Mouse (Mus musculus): ENCODE measurements around the gene Rgs10. TPM values are rescaled to one million over a fixed set of nuclear protein-coding genes. Genes with fewer than 3 reads are reported as not detected.

The Rgs10 gene
- 26.1 and 29.6 TPM in 2 replicates for polyA plus RNA-seq (2015; fragmentation: Nextera tagmentation; extraction: Ambion mirVana)

- Histone ChIP-seq H3K4me2 (replicated peaks) (peak within 1 kb of the TSS; percentile 97), H3K4me3 (replicated peaks) (peak within 1 kb of the TSS; percentile 59), H3K9me3 (no peaks in the 10 kb centered on the region), H3K4me1 (replicated peaks) (peaks cover 19% of the 10 kb centered on the region), H3K27ac (no peak within 1 kb of the TSS), H3K9ac (replicated peaks) (peak within 1 kb of the TSS; percentile 64), H3K36me3 (no peaks in the 10 kb centered on the region), H3K27me3 (peaks cover 75% of the 10 kb centered on the region)
- under 1% methylated on average over 86 of the region's 102 CpGs for WGBS
- ATAC-seq = peak; percentile 83
Observed at GRCm38 (mm10) chr7:128417930-128418779, at the start of gene Rgs10. Gene Rgs10 (minus strand): TSS chr7:128418758.

DNA sequence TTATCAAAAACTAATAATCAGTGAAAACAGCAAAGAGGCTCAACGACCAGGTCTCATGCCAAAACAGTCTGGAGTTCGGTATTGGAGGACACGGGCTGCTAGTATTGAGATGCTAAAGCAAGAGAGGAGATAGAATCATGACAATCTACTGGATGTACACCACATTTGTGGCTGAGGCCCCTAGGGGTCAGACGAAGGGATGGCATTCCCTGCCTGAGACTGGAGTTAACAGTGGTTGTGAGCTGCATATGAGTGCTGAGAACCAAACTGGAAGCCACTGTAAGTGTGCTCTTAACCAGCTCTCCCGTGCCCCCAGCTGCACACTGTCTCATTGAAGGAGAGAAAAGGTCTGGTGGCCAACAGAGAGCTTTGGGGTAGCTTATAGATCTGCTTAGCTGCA is 43.8 kb upstream of the Rgs10 start:
- Histone ChIP-seq H3K27ac (no peak overlapping the region), H3K9me3 (no peaks in the 10 kb centered on the region), H3K9ac (replicated peaks) (0 out of 2 replicates have a peak overlapping the region, but pooled peaks have one; percentile 58), H3K4me3 (replicated peaks) (peak overlapping the region; percentile 81), H3K4me2 (replicated peaks) (peak overlapping the region; percentile 67), H3K36me3 (no peaks in the 10 kb centered on the region), H3K27me3 (no peaks in the 10 kb centered on the region), H3K4me1 (replicated peaks) (peaks cover 26% of the 10 kb centered on the region)
- no peak for ATAC-seq
- WGBS = 64% methylated on average over 5 of the region's 5 CpGs

GRCm38 (mm10) chr7:128461285-128462215 is 43.0 kb upstream of the Rgs10 start, which contains the start of gene Tial1:
Gene Tial1 (minus strand): TSS chr7:128461717.
- H3K4me1 ChIP-seq (replicated peaks) = peaks cover 27% of the 10 kb centered on the region
- H3K9me3 ChIP-seq = no peaks in the 10 kb centered on the region
- H3K27me3 ChIP-seq = no peaks in the 10 kb centered on the region
- peak within 1 kb of the TSS; percentile 81 for H3K4me3 ChIP-seq (replicated peaks)
- no peaks in the 10 kb centered on the region for H3K36me3 ChIP-seq
- peak; percentile 99 for ATAC-seq
- peak within 1 kb of the TSS; percentile 86 for H3K9ac ChIP-seq (replicated peaks)
- H3K4me2 ChIP-seq (replicated peaks) = peak within 1 kb of the TSS; percentile 88
- H3K27ac ChIP-seq = peak within 1 kb of the TSS; percentile 92
- WGBS = under 1% methylated on average over 69 of the region's 69 CpGs

DNA sequence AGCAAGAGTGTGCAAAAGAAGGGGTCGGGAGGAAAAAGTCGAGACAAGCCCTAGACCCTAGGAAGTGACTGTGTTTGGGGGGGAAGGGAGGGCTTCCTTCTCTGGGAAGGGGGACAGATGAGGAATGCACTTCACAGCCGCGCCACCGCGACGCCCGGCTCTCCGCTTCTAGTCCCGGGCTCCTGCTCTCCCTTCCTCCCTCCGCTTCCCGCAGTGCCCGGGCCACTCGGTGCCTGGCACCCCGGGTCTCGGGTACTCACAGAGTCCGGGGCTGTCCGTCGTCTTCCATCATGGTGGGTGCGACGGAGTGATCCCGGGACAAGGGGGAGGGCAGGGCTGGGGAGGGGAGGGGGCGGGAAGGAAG is 42.3 kb upstream of the Rgs10 start:
- H3K4me3 ChIP-seq (replicated peaks) = peak overlapping the region; percentile 81
- peak overlapping the region; percentile 86 for H3K9ac ChIP-seq (replicated peaks)
- 0% methylated on average over 16 of the region's 23 CpGs for WGBS
- H3K27me3 ChIP-seq = no peaks in the 10 kb centered on the region
- H3K4me1 ChIP-seq (replicated peaks) = peaks cover 27% of the 10 kb centered on the region
- peak; percentile 31 for ATAC-seq
- H3K9me3 ChIP-seq = no peaks in the 10 kb centered on the region
- H3K27ac ChIP-seq = peak overlapping the region; percentile 92
- no peaks in the 10 kb centered on the region for H3K36me3 ChIP-seq
- H3K4me2 ChIP-seq (replicated peaks) = peak overlapping the region; percentile 88

GRCm38 (mm10) chr7:128460131-128460864 is 41.7 kb upstream of the Rgs10 start:
- peak overlapping the region; percentile 92 for H3K27ac ChIP-seq
- no peak for ATAC-seq

DNA sequence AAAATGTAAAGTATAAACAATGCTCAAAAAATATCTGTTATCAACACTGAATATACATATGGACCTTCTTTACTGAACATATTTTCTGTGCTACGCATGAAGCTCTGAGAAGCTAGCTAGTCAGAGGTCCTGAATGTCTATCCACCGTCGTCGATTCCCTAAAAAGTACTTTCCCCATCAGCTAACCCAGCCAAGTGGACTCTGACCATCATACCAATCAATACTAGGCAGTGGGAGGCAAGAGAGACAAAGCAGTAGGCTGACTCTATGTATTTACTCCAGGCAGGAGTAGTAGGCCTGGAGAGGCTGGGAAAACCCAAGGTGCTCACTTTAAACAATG is 41.2 kb upstream of the Rgs10 start:
- Histone ChIP-seq H3K9me3 (no peaks in the 10 kb centered on the region), H3K4me3 (replicated peaks) (peak overlapping the region; percentile 81), H3K36me3 (no peaks in the 10 kb centered on the region), H3K27me3 (no peaks in the 10 kb centered on the region), H3K27ac (peak overlapping the region; percentile 92), H3K4me1 (replicated peaks) (peaks cover 27% of the 10 kb centered on the region), H3K9ac (replicated peaks) (peak overlapping the region; percentile 86), H3K4me2 (replicated peaks) (peak overlapping the region; percentile 88)
- ATAC-seq = no peak
- 15% methylated on average over 4 of the region's 4 CpGs for WGBS

More at GRCm38 (mm10) chr7:128460131-128460864, 41.7 kb upstream of the Rgs10 start:
- Histone ChIP-seq H3K36me3 (no peaks in the 10 kb centered on the region), H3K27me3 (no peaks in the 10 kb centered on the region), H3K4me3 (replicated peaks) (peak overlapping the region; percentile 81), H3K9me3 (no peaks in the 10 kb centered on the region), H3K4me2 (replicated peaks) (peak overlapping the region; percentile 88), H3K9ac (replicated peaks) (peak overlapping the region; percentile 86), H3K4me1 (replicated peaks) (peaks cover 27% of the 10 kb centered on the region)
- WGBS = under 1% methylated on average over 36 of the region's 36 CpGs

- no peak overlapping the region for H3K4me2 ChIP-seq (replicated peaks)
- H3K9ac ChIP-seq (replicated peaks) = no peak overlapping the region
Observed at GRCm38 (mm10) chr7:128458011-128458410, 39.5 kb upstream of the Rgs10 start.

GRCm38 (mm10) chr7:128452731-128453130 is 34.2 kb upstream of the Rgs10 start:
- no peak overlapping the region for H3K4me3 ChIP-seq (replicated peaks)
- H3K9ac ChIP-seq (replicated peaks) = no peak overlapping the region
- no peak overlapping the region for H3K27ac ChIP-seq
- no peak overlapping the region for H3K4me2 ChIP-seq (replicated peaks)
- peaks cover 48% of the 10 kb centered on the region for H3K36me3 ChIP-seq
- no peaks in the 10 kb centered on the region for H3K9me3 ChIP-seq
- H3K27me3 ChIP-seq = no peaks in the 10 kb centered on the region
- no peak for ATAC-seq
- H3K4me1 ChIP-seq (replicated peaks) = peaks cover 4% of the 10 kb centered on the region
- WGBS = 93% methylated on average over 1 of the region's 1 CpGs

More at GRCm38 (mm10) chr7:128458011-128458410, 39.5 kb upstream of the Rgs10 start:
- Histone ChIP-seq H3K9me3 (no peaks in the 10 kb centered on the region), H3K27me3 (no peaks in the 10 kb centered on the region), H3K4me3 (replicated peaks) (no peak overlapping the region), H3K36me3 (peaks cover 13% of the 10 kb centered on the region), H3K4me1 (replicated peaks) (peaks cover 27% of the 10 kb centered on the region), H3K27ac (no peak overlapping the region)
- no peak for ATAC-seq

DNA sequence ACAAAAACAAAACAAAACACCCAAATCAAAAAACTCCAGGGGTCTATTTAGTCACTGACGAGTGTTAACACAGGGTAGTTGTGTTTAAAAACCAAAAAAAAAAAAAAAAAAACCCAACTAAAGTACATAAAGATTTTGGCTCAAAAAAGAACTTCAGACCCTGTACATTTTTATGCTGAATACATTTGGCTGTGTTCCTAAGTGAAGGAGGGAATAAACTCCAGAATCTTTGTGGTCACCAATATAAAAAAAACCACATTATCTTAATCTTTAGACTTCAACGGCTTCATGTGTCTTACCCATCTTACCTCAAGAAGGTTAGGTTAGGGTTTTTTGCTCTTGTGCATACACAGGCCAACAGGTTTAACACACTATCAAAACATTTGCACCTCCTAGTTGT is 22.0 kb upstream of the Rgs10 start:
- no peak overlapping the region for H3K9ac ChIP-seq (replicated peaks)
- H3K4me2 ChIP-seq (replicated peaks) = no peak overlapping the region
- H3K27ac ChIP-seq = no peak overlapping the region
- no peaks in the 10 kb centered on the region for H3K4me1 ChIP-seq (replicated peaks)
- no peaks in the 10 kb centered on the region for H3K9me3 ChIP-seq
- ATAC-seq = no peak
- WGBS = 87% methylated on average over 2 of the region's 2 CpGs
- no peaks in the 10 kb centered on the region for H3K27me3 ChIP-seq
- H3K36me3 ChIP-seq = peaks cover 46% of the 10 kb centered on the region
- H3K4me3 ChIP-seq (replicated peaks) = no peak overlapping the region

DNA sequence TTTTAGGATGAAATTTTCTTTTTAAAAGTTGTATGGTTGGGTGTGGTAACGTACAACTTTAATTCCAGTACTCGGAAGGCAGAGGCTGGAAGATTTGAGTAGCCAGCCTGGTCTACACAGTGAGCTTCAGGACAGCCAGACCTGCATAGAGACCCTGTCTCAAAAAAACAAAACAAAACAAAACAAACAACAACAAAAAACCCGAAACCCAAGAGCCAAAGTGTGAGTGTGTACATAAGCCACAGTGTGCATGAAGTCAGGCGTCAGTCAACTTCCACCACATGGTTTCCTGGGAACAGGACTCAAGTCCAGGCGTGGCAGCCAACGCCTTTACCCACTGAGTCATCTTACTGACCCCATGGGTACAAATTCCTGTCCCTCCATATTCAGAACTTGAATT is 20.7 kb upstream of the Rgs10 start:
- H3K9me3 ChIP-seq = no peaks in the 10 kb centered on the region
- ATAC-seq = no peak
- H3K4me2 ChIP-seq (replicated peaks) = no peak overlapping the region
- H3K4me1 ChIP-seq (replicated peaks) = no peaks in the 10 kb centered on the region
- no peak overlapping the region for H3K9ac ChIP-seq (replicated peaks)
- WGBS = 98% methylated on average over 6 of the region's 6 CpGs
- H3K36me3 ChIP-seq = peaks cover 36% of the 10 kb centered on the region
- no peak overlapping the region for H3K27ac ChIP-seq
- H3K27me3 ChIP-seq = no peaks in the 10 kb centered on the region
- H3K4me3 ChIP-seq (replicated peaks) = no peak overlapping the region

- Histone ChIP-seq H3K9ac (replicated peaks) (no peak overlapping the region), H3K27me3 (no peaks in the 10 kb centered on the region), H3K9me3 (no peaks in the 10 kb centered on the region), H3K4me1 (replicated peaks) (no peaks in the 10 kb centered on the region), H3K27ac (no peak overlapping the region), H3K4me2 (replicated peaks) (no peak overlapping the region), H3K4me3 (replicated peaks) (no peak overlapping the region), H3K36me3 (peaks cover 27% of the 10 kb centered on the region)
- ATAC-seq = no peak
Observed at GRCm38 (mm10) chr7:128438131-128438530, 19.6 kb upstream of the Rgs10 start.

Data from midbrain, embryonic 13.5 days (tissue).